Mouse (Mus musculus) spleen, adult 2 months (tissue): ENCODE measurements around the gene Slc2a3. TPM values are rescaled to one million over a fixed set of nuclear protein-coding genes. Genes with fewer than 3 reads are reported as not detected.

Source experiments
- DNase-seq, 2 experiments: peaks; one replicate each; pipeline versions ENCODE4 v3.0.0 to v3.0.0-alpha.2; 2012 to 2021; ENCODE audit warnings: low spot score in 2 of 2, low read depth in 1 of 2
- H3K27ac ChIP-seq: fragments of 200-500 bp; 2 replicates; pipeline ENCODE4 v1.5.1; 2012; ENCODE audit warnings: low read length, inconsistent platforms; ENCODE audit not compliant: insufficient read depth
- H3K27me3 ChIP-seq: fragments of 200-500 bp; 2 replicates; pipeline ENCODE4 v1.6.1; 2012; ENCODE audit warnings: mild to moderate bottlenecking, moderate library complexity, low read length, inconsistent platforms; ENCODE audit not compliant: control insufficient read depth, insufficient read depth
- H3K36me3 ChIP-seq: fragments of 200-500 bp; 2 replicates; pipeline ENCODE4 v1.6.1; 2012; ENCODE audit warnings: mild to moderate bottlenecking, low read length, inconsistent platforms; ENCODE audit not compliant: control insufficient read depth, insufficient read depth
- H3K4me1 ChIP-seq: fragments of 200-500 bp; 2 replicates; pipeline ENCODE4 v1.6.1; 2011; ENCODE audit warnings: inconsistent platforms; ENCODE audit not compliant: control insufficient read depth, insufficient read depth, insufficient read length
- H3K4me3 ChIP-seq: fragments of 200-500 bp; 2 replicates; pipeline ENCODE4 v1.5.1; 2011; ENCODE audit warnings: mild to moderate bottlenecking, inconsistent platforms; ENCODE audit not compliant: insufficient read depth, insufficient read length; ENCODE audit errors: extremely low read depth
- CTCF ChIP-seq: fragments of 200-500 bp; IDR thresholded peaks from 2 replicates; pipeline ENCODE4 v1.5.1; 2011; ENCODE audit warnings: mild to moderate bottlenecking, inconsistent platforms; ENCODE audit not compliant: insufficient read depth, insufficient read length, insufficient replicate concordance; ENCODE audit errors: extremely low read depth
- POLR2A ChIP-seq: fragments of 200-500 bp; IDR thresholded peaks from 2 replicates; pipeline ENCODE4 v1.6.1; 2011; ENCODE audit warnings: low read depth, low read length, inconsistent platforms
- WGBS: fragments of 180-500 bp; shearing (Covaris S2); methylation state at CpG from one replicate; pipeline ENCODE4 v1.1.7; 2018; 5-methylcytosine and 5-hydroxymethylcytosine counted together
- polyA plus RNA-seq: library from polyadenylated mRNA; depleted of rRNA; stranded (reverse); fragments of >200 nt; gene quantifications from 2 replicates; pipeline ENCODE4 v1.2.3, GENCODE M21; 2012

Slc2a3 gene
- polyA plus RNA-seq, 1 experiment, result 17.8 TPM

GRCm38 (mm10) chr6:122758732-122759131 is 42.7 kb downstream of the Slc2a3 start:
- WGBS, result 50% methylated on average over 5 of the region's 5 CpGs
- H3K27me3 ChIP-seq, result no peaks in the 10 kb centered on the region
- peaks cover 10% of the 10 kb centered on the region; the same call in 1 of the 2 replicates for H3K4me1 ChIP-seq
- no peak overlapping the region for H3K4me3 ChIP-seq
- DNase-seq, result no peak
- no peak overlapping the region for H3K27ac ChIP-seq
- no peaks in the 10 kb centered on the region for H3K36me3 ChIP-seq
- no peak for TF ChIP-seq CTCF
- no peak for TF ChIP-seq POLR2A

GRCm38 (mm10) chr6:122755913-122756312 is 45.5 kb downstream of the Slc2a3 start:
- H3K27me3 ChIP-seq, result no peaks in the 10 kb centered on the region
- no peak for DNase-seq
- TF ChIP-seq CTCF (no peak), POLR2A (no peak)
- H3K36me3 ChIP-seq, result no peaks in the 10 kb centered on the region
- no peak overlapping the region for H3K4me3 ChIP-seq
- WGBS, result 8% methylated on average over 2 of the region's 2 CpGs
- peaks cover 4% of the 10 kb centered on the region; the same call in 1 of the 2 replicates for H3K4me1 ChIP-seq
- H3K27ac ChIP-seq, result no peak overlapping the region

GRCm38 (mm10) chr6:122750579-122750978 is 50.9 kb downstream of the Slc2a3 start:
- Histone ChIP-seq H3K36me3 (no peaks in the 10 kb centered on the region), H3K27me3 (no peaks in the 10 kb centered on the region), H3K4me3 (no peak overlapping the region), H3K4me1 (no peaks in the 10 kb centered on the region), H3K27ac (no peak overlapping the region)
- DNase-seq, result no peak
- no peak for TF ChIP-seq CTCF
- no peak for TF ChIP-seq POLR2A
- WGBS, result 82% methylated on average over 6 of the region's 6 CpGs

- TF ChIP-seq CTCF (no peak), POLR2A (no peak)
- H3K27ac ChIP-seq, result no peak overlapping the region
- H3K4me3 ChIP-seq, result no peak overlapping the region
- 84% methylated on average over 10 of the region's 10 CpGs for WGBS
- H3K4me1 ChIP-seq, result peaks cover 2% of the 10 kb centered on the region; the same call in 1 of the 2 replicates
- no peaks in the 10 kb centered on the region for H3K27me3 ChIP-seq
- DNase-seq, result no peak
- no peaks in the 10 kb centered on the region for H3K36me3 ChIP-seq
Observed at GRCm38 (mm10) chr6:122744505-122745249, 56.8 kb downstream of the Slc2a3 start.

GRCm38 (mm10) chr6:122743353-122743752 is 58.1 kb downstream of the Slc2a3 start:
- Histone ChIP-seq H3K27me3 (no peaks in the 10 kb centered on the region), H3K4me3 (no peak overlapping the region), H3K36me3 (peaks cover 2% of the 10 kb centered on the region; the same call in 1 of the 2 replicates), H3K4me1 (peaks cover 2% of the 10 kb centered on the region; the same call in 1 of the 2 replicates), H3K27ac (no peak overlapping the region)
- WGBS, result 42% methylated on average over 11 of the region's 11 CpGs
- TF ChIP-seq CTCF, result no peak
- no peak for TF ChIP-seq POLR2A
- no peak for DNase-seq

- DNase-seq, result peak; percentile 47 to 66
- Histone ChIP-seq H3K27ac (peak overlapping the region; percentile 38), H3K27me3 (no peaks in the 10 kb centered on the region), H3K4me1 (peaks cover 2% of the 10 kb centered on the region; the same call in 1 of the 2 replicates), H3K36me3 (peaks cover 2% of the 10 kb centered on the region; the same call in 1 of the 2 replicates), H3K4me3 (peak overlapping the region; percentile 69)
- no peak; the same call in 1 of the 2 replicates for TF ChIP-seq POLR2A
- TF ChIP-seq CTCF, result no peak
- WGBS, result 1% methylated on average over 23 of the region's 23 CpGs
Observed at GRCm38 (mm10) chr6:122742228-122742899, 59.1 kb downstream of the Slc2a3 start.
